Mouse (Mus musculus) limb, embryonic 11.5 days (tissue): ENCODE measurements around the gene Cyth1. TPM values are rescaled to one million over a fixed set of nuclear protein-coding genes. Genes with fewer than 3 reads are reported as not detected.

Experiments
- ATAC-seq: fragments of 200-750 bp; cut with Nextera tagmentation; 2 replicates; pipeline ENCODE4 v1.8.0; 2017; ENCODE audit warnings: low read depth; ENCODE audit not compliant: insufficient number of reproducible peaks, low FRiP score, low TSS enrichment
- DNase-seq: peaks from one replicate; pipeline ENCODE4 v3.0.0-alpha.2; 2015; ENCODE audit warnings: low spot score
- H3K27ac ChIP-seq: fragments of 300-500 bp; sonication (generic); replicated peaks from 2 replicates; pipeline ENCODE4 v1.5.1; 2014; ENCODE audit warnings: low read depth, mild to moderate bottlenecking, low read length
- H3K27me3 ChIP-seq: fragments of 300-500 bp; sonication (generic); 2 replicates; pipeline ENCODE4 v1.6.1; 2014; ENCODE audit warnings: mild to moderate bottlenecking, low read length, mixed read lengths; ENCODE audit not compliant: control insufficient read depth, insufficient read depth
- H3K36me3 ChIP-seq: fragments of 300-500 bp; sonication (generic); 2 replicates; pipeline ENCODE4 v1.6.1; 2014; ENCODE audit warnings: mild to moderate bottlenecking, low read length, moderate library complexity, mixed read lengths; ENCODE audit not compliant: control insufficient read depth, insufficient read depth
- H3K4me1 ChIP-seq: fragments of 300-500 bp; sonication (generic); 2 replicates; pipeline ENCODE4 v1.6.1; 2014; ENCODE audit warnings: low read length, mixed read lengths; ENCODE audit not compliant: control insufficient read depth, insufficient read depth
- H3K4me2 ChIP-seq: fragments of 300-500 bp; sonication (generic); 2 replicates; pipeline ENCODE4 v1.6.1; 2014; ENCODE audit warnings: low read depth, mild to moderate bottlenecking, moderate library complexity; ENCODE audit not compliant: severe bottlenecking
- H3K4me3 ChIP-seq: fragments of 300-500 bp; sonication (generic); 2 replicates; pipeline ENCODE4 v1.5.1; 2014; ENCODE audit warnings: low read depth, low read length
- H3K9ac ChIP-seq: fragments of 300-500 bp; sonication (generic); 2 replicates; pipeline ENCODE4 v1.6.1; 2014; ENCODE audit warnings: mild to moderate bottlenecking, low read length
- H3K9me3 ChIP-seq: fragments of 300-500 bp; sonication (generic); 2 replicates; pipeline ENCODE4 v1.6.1; 2016; ENCODE audit warnings: low read length; ENCODE audit not compliant: control insufficient read depth
- WGBS: fragments of 180-500 bp; shearing (Covaris S2); extraction: QIAGEN DNeasy Blood & Tissue Kit; methylation state at CpG from one replicate; pipeline ENCODE4 v1.1.7; 2014; 5-methylcytosine and 5-hydroxymethylcytosine counted together
- polyA plus RNA-seq: library from polyadenylated mRNA; unstranded; fragments of >200 nt; fragmentation: Nextera tagmentation; extraction: Ambion mirVana; gene quantifications from 2 replicates; pipeline ENCODE4 v1.2.1, GENCODE M21; 2014

Gene Cyth1
- polyA plus RNA-seq, 1 experiment from 2014 or later, result 16.2 TPM

DNA sequence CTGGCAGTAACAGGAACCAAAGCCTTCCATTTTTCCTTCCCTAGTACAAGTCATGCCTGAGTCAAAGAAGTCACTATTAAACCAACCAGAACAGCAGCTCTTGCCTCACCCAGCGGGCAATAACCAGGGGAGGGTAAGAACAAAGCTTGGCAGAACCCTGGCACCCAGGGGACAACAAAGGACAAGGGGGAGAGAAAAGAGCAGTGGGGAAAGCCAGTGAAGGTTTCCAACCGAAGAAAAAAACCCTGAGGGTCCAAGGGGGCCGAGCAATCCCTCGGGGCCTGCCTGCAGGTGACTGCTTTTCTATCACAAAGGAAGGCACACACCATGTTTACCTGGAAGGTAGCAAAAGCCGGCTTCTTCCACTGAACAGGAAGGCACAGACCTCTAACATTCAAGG, 1.7 kb downstream of the Cyth1 start:
- no peak for ATAC-seq
- H3K27ac ChIP-seq, result no peak overlapping the region
- no peaks in the 10 kb centered on the region for H3K27me3 ChIP-seq
- H3K9me3 ChIP-seq, result no peaks in the 10 kb centered on the region
- DNase-seq, result no peak
- no peaks in the 10 kb centered on the region for H3K36me3 ChIP-seq
- 56% methylated on average over 5 of the region's 5 CpGs for WGBS
- H3K4me2 ChIP-seq, result peak overlapping the region; percentile 76
- H3K4me3 ChIP-seq, result peak overlapping the region; percentile 61
- H3K4me1 ChIP-seq, result peaks cover 26% of the 10 kb centered on the region
- peak overlapping the region; percentile 44; the same call in 1 of the 2 replicates for H3K9ac ChIP-seq

DNA sequence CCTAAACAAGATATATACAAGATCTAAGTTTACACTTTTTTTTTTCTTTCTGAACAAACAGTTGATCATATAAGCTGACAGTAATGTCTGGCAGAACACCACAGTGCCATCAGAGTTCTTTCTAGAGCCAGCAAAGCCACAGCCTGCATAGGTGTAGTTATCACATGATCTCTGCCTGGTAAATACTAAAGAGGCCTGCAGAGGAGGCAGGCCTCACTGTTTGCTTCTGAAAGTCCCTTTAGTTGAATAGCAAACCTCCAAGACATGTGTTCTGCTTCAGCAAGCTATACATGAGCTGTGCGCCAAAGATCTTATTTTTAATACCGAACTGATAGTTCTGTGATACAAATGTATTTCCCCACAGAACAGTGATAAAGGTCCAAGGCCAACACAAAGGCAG, 3.3 kb downstream of the Cyth1 start:
- Histone ChIP-seq H3K27me3 (no peaks in the 10 kb centered on the region), H3K9ac (no peak overlapping the region), H3K27ac (no peak overlapping the region), H3K4me2 (no peak overlapping the region), H3K36me3 (no peaks in the 10 kb centered on the region), H3K9me3 (no peaks in the 10 kb centered on the region), H3K4me1 (peaks cover 35% of the 10 kb centered on the region), H3K4me3 (no peak overlapping the region)
- DNase-seq, result no peak
- WGBS, result 91% methylated on average over 2 of the region's 2 CpGs
- ATAC-seq, result no peak

GRCm38 (mm10) chr11:118243627-118244261, 4.6 kb downstream of the Cyth1 start:
- Histone ChIP-seq H3K9me3 (no peaks in the 10 kb centered on the region), H3K4me1 (peaks cover 39% of the 10 kb centered on the region), H3K4me2 (no peak overlapping the region), H3K27ac (no peak overlapping the region), H3K9ac (no peak overlapping the region), H3K36me3 (no peaks in the 10 kb centered on the region), H3K27me3 (no peaks in the 10 kb centered on the region), H3K4me3 (no peak overlapping the region)
- WGBS, result 91% methylated on average over 6 of the region's 6 CpGs
- DNase-seq (no peak), ATAC-seq (no peak)

GRCm38 (mm10) chr11:118242506-118242905, 5.9 kb downstream of the Cyth1 start:
- Histone ChIP-seq H3K27me3 (no peaks in the 10 kb centered on the region), H3K4me1 (peaks cover 44% of the 10 kb centered on the region), H3K9ac (no peak overlapping the region), H3K27ac (no peak overlapping the region; the same call in 1 of the 2 replicates), H3K4me3 (no peak overlapping the region), H3K4me2 (no peak overlapping the region), H3K9me3 (no peaks in the 10 kb centered on the region), H3K36me3 (no peaks in the 10 kb centered on the region)
- DNase-seq (no peak), ATAC-seq (no peak)
- 74% methylated on average over 4 of the region's 4 CpGs for WGBS

GRCm38 (mm10) chr11:118240388-118240787, 8.0 kb downstream of the Cyth1 start:
- no peak overlapping the region for H3K9ac ChIP-seq
- no peak for DNase-seq
- H3K4me2 ChIP-seq, result peak overlapping the region; percentile 39; the same call in 1 of the 2 replicates
- no peaks in the 10 kb centered on the region for H3K36me3 ChIP-seq
- WGBS, result 72% methylated on average over 4 of the region's 4 CpGs
- no peak for ATAC-seq
- no peaks in the 10 kb centered on the region for H3K9me3 ChIP-seq
- no peaks in the 10 kb centered on the region for H3K27me3 ChIP-seq
- peak overlapping the region; percentile 99 for H3K27ac ChIP-seq
- peaks cover 43% of the 10 kb centered on the region for H3K4me1 ChIP-seq
- no peak overlapping the region for H3K4me3 ChIP-seq

GRCm38 (mm10) chr11:118239281-118240198, 8.9 kb downstream of the Cyth1 start:
- Histone ChIP-seq H3K36me3 (no peaks in the 10 kb centered on the region), H3K4me3 (0 out of 2 replicates have a peak overlapping the region, but pooled peaks have one; percentile 10), H3K27me3 (no peaks in the 10 kb centered on the region), H3K9ac (peak overlapping the region; percentile 49), H3K4me1 (peaks cover 43% of the 10 kb centered on the region), H3K4me2 (peak overlapping the region; percentile 39), H3K27ac (peak overlapping the region; percentile 99), H3K9me3 (no peaks in the 10 kb centered on the region)
- DNase-seq, result peak; percentile 83
- WGBS, result 31% methylated on average over 14 of the region's 14 CpGs
- ATAC-seq, result peak; percentile 94

DNA sequence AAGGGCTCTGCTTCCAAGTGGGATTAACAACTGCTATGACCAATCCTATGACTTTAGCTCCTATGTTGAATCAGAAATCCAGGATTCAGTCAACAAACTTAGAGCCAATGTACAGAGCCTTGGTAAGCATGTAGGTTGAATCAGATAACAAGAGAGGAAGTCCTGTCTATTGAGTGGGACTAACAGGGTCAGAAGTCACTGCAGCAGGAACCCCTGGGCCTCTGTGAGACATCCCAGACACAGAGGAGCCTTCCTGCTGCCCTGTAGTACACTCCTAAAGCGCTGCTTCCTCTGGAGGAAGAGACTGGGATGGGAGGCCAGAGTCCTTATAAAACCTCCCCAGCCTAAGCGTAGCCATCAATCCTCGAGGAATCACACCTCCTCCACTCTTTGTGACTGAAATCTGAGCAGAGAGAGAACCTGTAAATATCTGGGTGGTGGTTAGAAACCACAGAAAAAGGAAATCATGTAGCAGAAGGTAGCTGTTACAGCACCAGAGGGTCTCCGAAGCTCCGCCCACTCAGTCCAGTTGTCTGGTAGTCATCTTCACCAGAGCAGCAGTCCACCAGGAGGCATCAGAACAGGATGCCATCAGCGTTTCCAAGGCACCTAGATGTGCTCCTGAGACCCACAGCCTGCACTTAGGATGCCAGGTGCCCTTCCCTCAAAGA, 11.7 kb downstream of the Cyth1 start:
- Histone ChIP-seq H3K9ac (no peak overlapping the region), H3K27me3 (no peaks in the 10 kb centered on the region), H3K4me3 (no peak overlapping the region), H3K4me2 (no peak overlapping the region), H3K4me1 (peaks cover 40% of the 10 kb centered on the region), H3K9me3 (no peaks in the 10 kb centered on the region), H3K27ac (peak overlapping the region; percentile 60; the same call in 1 of the 2 replicates), H3K36me3 (no peaks in the 10 kb centered on the region)
- WGBS, result 43% methylated on average over 6 of the region's 6 CpGs
- peak; percentile 26 for DNase-seq
- ATAC-seq, result no peak

- no peaks in the 10 kb centered on the region for H3K9me3 ChIP-seq
- 83% methylated on average over 7 of the region's 7 CpGs for WGBS
- no peaks in the 10 kb centered on the region for H3K36me3 ChIP-seq
- H3K27ac ChIP-seq, result no peak overlapping the region
- DNase-seq (no peak), ATAC-seq (no peak)
- H3K4me2 ChIP-seq, result no peak overlapping the region
- H3K27me3 ChIP-seq, result no peaks in the 10 kb centered on the region
- H3K4me3 ChIP-seq, result no peak overlapping the region
- H3K9ac ChIP-seq, result no peak overlapping the region
- peaks cover 29% of the 10 kb centered on the region for H3K4me1 ChIP-seq
Observed at GRCm38 (mm10) chr11:118234929-118235328, 13.5 kb downstream of the Cyth1 start.
